Mouse (Mus musculus) duodenum, adult 2 months (tissue): ENCODE data around the gene Htr2a. TPM values are rescaled to one million over a fixed set of nuclear protein-coding genes. Genes with fewer than 3 reads are reported as not detected.

Source experiments
- polyA plus RNA-seq: library from polyadenylated mRNA; depleted of rRNA; stranded (reverse); fragments of >200 nt; gene quantifications from 2 replicates; pipeline ENCODE4 v1.2.3, GENCODE M21; 2012; ENCODE audit warnings: low replicate concordance; rRNA removed

Htr2a gene
- polyA plus RNA-seq = 0.07 TPM in 1 of 2 replicates, not detected in the other

GRCm38 (mm10) chr14:74640819-74641381, at the start of gene Htr2a:
Gene Htr2a, plus strand, starts transcription at chr14:74640840.

GRCm38 (mm10) chr14:74732079-74732783, 91.6 kb downstream of the Htr2a start, which contains the start of gene Esd:
Gene Esd, plus strand, starts transcription at chr14:74732297.

Other genes with a start within 250 kb of the Htr2a start
- gene Esd, start 91.5 kb downstream of the Htr2a start, polyA plus RNA-seq = 23.6 and 35.1 TPM in 2 replicates